Mouse (Mus musculus) frontal cortex, postnatal 36 days (tissue): ENCODE data around the gene B3gnt6.
A peak's percentile ranks its signal among the peaks of the same experiment; 100 is the strongest.

Source experiments
- DNase-seq, 2 experiments: peaks; one replicate each; pipeline ENCODE4 v3.0.0; 2022; ENCODE audit warnings: low spot score in 2 of 2

The B3gnt6 gene

DNA sequence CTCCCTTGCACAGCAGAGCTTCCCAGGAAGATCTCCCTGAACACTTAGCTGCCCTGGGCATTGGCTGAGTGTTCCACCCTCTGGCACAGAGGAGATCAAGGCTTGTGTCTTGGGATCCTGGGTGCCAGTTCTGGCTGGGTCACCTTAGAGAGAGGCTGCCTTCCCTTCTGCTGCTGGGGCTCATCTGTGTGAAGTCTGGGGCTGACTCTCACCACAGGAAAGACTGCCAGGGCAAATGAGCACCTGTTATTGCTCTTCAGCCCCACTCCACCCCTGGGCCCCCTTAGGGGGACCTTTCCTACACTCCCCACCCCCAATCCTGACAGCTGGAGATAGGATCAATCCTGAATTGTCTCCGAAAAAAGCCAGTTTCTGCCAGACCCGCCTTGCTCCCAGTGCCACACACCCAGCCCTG is 22.2 kb downstream of the B3gnt6 start:
- DNase-seq = no peak

DNA sequence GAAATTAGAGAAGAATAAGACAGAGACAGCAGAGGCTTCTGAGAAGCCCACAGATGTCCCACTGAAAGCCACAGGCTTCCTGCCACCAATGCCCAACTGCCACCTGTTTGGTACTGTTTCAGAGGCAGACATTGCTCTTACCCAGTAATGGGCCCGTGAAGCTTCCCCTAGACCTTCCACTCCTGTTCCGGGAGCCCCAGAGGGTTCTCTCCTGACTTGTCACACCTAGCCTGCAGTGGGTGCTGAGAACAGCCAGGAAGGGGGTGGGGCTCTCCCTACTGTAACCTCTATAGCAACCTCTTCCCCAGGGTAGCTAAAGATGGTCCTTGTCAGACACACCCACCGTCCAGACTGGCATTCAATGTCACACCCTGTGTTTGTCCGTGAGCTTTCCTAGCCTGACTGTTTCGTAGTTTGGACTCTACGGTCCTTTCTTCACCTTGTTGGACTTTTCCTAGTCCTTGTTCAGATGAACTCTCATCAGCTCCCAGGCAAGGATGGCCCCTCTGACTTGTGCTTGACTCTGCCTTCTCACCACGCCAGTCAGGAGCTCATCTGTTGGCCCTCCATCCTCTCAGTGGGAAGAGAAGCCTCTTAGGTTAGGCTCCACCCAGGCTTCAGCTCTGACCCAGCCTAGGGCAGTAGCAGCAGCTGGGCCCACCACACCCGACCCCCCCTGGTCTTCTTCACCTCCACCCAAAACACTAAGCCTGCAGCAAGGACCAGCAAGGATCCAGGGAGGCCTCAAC is 22.8 kb downstream of the B3gnt6 start:
- no peak for DNase-seq

DNA sequence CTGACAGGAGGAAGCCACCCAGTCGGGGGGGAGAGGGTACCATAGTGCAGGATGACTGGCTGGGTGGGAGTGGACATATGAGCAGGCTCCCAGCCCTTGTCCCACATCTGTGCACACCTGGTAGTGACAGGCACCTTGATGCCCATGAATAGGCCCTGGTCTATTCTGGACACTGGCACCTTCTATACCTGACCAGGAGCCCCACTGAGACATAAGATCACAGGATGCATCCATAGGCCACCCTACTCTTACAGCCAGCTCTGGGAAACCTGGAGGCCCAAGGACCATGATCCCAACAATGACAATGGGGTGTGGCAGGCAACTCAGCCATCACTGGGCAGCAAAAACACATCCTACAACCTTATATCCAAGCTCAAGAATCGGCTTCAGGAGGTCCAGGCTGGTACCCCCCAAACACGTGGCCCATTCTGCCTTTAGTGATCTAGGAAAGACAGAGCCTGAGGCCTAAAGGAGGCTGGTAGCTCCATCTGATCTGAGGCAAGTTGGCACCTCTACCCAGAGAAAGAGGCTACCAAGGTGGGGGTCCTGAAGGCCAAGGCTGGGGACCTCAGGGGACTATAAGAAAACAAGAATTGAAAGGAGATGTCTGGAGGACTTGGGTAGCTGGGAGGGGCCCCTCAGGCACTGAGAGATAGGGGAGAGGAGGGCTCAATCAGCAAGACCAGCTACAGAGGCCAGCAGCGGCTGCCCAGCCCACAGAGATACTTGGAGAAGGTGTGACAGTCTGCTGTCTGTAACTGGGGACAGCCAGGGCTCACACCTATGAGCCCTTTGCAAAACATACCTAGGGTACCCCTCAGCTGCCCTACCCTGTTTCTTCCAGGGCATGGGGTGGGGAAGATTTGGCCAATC is 24.2 kb downstream of the B3gnt6 start:
- DNase-seq = no peak

DNA sequence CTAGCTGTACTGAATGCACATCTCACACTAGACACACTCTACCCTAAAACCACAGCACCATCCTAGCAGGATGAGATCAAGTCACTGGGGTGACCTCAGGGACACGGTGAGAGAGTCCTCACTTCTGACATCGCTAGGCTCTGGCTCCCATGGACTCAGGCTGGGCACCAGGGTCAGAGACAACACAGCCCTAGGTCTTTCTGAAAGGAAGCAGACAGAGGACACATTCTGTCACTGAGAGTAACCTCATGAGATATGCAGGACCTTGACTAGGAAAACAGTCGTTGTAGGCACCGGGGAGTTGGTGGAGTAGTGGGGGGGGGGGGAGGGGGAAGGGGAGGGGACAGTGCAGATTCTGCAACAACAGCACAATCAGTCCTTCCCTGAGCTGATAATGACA is 25.9 kb downstream of the B3gnt6 start:
- DNase-seq = no peak

DNA sequence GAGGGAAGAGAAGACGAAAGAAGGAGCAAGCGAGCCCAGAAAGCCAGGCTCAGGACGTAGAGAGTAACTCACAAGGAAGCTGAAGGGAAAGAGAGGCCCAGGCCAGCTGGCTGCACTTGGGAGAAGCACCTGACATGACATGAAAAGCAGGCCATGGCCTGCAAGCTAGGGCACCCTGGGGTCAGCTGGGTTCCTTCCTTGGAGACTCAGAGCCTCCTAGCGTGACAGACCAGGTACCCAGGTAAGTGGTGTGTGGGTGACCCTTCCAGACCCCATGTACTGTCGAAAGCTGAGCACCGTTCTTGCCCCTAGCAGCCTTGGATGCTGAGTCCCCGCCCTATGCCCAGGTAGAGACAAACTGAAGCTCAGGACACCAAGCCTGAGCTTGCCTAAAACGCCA is 26.6 kb downstream of the B3gnt6 start:
- no peak for DNase-seq

DNA sequence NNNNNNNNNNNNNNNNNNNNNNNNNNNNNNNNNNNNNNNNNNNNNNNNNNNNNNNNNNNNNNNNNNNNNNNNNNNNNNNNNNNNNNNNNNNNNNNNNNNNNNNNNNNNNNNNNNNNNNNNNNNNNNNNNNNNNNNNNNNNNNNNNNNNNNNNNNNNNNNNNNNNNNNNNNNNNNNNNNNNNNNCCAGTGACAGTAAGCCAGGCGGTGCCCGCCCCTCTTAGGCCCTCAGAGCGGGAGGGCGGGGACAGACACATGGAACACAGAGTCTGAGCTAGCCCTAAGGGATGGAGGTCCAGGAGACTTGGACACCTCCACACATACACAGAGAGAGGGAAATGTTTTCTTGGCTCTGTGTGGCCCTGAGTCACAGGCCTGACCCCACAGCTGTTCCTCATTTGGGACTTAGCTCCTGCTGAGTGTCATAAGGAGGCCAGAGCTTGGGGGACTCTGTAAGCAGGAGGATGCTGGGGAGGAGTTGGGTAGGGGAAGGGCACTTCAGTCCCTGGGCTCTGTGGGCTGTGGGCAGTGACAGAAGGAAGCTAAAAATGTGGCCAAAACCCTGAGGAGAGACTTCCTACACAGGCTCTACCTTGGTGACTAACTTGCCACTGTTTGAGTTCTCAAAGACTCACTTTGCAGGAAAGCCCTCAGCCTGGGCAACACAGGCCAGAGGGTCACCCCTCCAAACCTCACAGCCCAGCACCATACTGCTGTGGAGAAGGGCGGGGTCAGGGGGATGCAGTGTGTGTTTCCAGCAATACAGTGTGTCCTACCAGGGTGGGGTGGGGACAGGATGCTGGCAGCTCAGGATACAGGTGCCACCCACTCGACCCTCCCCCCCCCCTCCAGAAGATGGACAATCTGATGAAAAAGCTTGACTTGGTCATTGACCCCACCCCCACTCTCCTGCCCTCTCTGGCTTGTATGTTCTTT is 27.9 kb downstream of the B3gnt6 start:
- peak in 1 of 2 experiments; percentile 36 for DNase-seq

DNA sequence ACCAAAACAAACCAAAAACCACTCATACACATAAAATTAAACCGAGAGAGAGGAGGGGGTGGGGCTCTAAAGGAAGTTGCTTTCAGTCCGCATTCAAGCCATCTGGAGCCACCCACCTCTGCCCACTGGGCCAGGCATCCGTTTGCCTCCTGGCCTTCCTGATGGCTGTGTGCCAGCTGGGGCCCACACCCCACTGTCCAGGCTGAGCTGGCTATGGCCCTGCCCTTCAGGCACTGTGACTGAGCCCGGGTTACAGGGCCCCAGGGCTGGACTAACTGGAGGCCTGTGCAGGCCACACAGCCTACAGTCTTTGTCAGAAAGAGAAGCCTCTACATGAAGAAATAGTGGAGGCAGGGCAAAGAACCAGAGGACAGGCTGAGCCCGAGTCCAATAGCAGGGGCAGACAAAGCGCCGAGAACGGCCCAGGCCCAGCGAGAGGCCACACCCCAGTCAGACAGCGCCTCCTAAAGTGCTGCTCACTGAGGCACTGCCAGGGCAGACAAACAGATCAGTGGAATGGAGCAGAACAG is 34.2 kb downstream of the B3gnt6 start:
- DNase-seq = no peak

DNA sequence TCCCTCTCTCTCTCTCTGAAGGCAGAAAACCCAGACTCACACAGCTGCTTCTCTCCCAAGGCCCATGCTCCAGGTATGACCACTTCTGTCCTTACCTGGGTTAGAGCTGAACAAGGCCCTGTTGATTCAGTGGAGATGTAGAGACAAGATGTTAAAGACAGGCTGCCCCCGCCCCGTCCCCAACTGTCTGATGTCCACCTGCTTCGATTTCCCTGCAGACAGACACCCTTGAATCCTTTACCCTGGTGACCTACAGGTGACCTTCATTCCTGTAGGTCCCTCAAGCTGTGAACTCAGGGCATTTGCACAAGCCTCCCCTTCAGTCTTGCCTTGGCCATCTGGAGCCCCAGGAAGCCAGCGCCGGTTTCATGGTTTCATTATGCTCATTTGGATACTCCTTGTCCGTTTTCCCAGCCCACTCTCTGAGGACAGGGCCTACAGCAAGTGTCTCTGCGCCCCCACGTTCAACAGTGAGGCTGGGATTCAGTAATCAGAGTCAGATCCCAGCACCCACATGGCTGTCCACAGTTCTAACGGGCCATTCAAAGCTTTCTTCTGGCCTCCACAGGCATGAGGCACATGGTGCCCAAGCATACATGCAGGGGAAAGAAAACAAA is 34.8 kb downstream of the B3gnt6 start:
- no peak for DNase-seq

DNA sequence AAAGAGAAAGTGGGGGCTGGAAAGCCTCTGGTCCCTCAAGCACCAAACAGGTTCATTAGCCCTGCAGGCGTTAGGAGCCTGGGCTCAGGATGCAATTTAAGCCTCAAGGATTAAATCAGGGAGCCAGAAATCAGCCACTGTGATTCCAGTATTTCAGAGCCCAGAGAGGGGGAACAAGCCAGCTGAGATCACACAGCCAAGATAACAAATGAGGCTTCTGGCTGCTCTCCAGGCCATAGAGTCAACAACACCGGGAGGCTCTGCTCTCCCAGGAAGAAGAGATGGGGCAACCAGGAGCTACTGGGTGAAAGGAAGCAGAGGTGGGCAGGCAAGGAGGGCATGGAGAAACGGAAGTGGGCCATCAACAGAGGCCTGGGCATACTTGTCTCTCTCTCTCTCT is 35.6 kb downstream of the B3gnt6 start:
- DNase-seq = no peak

DNA sequence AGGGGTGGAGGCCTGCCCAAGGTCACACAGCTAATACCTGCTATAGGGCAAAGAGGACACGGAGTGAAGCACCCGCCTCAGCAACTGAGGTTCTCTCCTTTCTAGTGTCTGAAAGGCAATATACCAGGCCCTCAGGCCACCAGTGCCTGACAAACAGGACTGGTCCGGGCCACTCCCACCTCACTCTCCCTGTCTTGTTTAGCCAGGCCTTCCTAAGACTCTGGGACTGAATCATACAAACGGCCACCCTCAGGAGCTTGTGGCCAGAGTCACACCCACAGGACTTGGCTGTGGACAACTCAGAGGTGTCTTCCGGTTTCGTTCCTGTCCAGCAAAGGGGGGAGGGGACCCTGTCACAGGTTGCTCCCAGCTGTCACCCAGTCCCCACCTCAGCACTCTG is 37.0 kb downstream of the B3gnt6 start:
- DNase-seq = no peak

DNA sequence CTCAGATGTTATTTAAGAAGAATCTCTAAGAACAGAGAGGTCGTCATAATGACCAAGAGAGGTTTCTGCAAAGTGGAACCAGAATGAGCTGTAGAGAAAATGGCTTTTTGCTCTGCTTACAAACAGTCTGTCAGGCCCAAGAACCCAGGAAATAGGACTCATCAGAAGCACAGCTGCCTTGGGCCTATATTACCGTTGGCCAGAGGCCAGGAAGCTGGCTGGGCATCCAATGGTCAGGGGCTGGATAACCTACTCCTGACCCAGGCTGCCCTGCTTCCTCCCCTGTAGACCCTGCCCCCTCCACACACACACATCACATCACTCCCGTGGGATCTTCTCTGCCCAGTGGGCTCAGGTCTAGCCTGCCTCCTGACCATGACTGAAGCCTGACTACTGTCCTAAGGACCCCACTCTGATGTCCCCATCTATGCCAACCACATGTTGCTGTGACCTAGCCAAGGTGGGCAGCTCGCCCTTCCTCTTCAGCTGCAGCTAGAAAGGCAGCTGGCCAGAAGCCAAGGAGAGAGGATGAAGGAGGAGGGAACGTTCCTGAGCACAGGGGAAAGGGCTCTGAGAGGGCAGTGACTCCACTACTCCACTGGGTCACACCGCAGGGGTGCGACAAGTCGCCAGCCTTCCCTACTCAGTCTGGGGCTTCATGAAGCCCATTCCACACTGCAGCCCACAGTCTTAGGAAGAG is 39.1 kb downstream of the B3gnt6 start:
- DNase-seq = no peak

DNA sequence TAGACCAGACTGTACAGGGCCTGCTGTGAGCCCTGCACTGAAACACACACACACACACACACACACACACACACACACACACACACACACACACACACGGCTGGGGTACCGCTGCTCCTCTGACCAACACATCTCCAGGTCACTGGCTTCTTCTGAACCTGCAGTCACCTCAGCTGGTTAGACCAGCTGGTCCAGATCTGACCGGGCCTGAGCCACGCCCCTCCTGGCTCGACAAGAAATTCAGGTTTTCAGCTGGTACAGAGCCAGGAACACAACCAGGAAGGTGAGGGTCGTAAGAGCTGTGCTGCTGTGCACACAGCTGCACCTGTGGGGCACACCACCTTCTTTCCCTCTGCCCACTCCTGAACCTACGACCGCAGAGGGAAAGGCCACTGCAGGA is 40.8 kb downstream of the B3gnt6 start:
- no peak for DNase-seq

DNA sequence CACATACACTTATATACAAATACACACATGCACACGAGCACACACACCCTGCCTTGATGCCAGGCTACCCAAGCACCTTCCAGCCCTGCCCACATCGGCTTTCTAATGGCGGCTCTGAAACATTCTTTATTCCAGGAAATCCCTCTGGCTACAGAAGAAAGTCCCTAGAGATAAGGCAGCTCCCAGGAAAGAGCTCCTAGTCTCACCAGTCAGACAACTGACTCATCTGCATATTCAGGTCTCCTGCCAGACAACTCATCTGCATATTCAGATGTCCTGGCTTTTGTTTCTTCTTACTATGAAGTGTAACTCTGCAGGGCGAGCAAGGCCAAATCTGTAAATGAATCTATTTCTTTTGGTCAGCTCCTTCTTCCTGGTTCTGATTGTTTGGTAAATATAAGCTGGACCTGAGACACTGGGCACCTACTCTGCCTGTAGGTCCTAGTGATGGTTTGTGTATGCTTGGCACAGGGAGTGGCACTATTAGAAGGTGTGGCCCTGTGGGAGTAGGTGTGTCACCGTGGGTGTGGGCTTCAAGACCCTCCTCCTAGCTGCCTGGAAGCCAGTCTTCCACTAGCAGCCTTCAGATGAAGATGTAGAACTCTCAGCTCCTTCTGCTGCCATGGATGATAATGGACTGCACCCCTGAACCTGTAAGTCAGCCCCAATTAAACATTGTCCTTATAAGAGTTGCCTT is 41.5 kb downstream of the B3gnt6 start:
- no peak for DNase-seq

DNA sequence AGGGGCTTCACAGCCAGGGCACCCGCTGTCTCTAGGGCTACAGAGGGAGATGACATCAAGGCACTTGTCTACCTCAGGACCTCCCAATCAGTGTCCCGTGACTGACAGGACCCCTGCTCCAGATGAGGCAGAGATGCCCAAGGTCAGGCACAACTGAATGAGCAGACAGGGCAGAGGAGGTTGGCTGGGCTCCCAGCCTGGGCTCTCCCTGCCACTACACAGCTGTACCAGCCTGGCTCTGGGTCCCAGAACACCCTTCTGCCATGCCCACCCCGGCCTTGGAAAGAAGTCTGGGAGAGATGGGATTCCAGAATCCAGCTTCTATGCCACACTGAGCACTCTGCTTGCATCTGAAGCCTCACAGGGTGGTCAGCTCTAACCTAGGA is 43.0 kb downstream of the B3gnt6 start:
- DNase-seq = no peak

DNA sequence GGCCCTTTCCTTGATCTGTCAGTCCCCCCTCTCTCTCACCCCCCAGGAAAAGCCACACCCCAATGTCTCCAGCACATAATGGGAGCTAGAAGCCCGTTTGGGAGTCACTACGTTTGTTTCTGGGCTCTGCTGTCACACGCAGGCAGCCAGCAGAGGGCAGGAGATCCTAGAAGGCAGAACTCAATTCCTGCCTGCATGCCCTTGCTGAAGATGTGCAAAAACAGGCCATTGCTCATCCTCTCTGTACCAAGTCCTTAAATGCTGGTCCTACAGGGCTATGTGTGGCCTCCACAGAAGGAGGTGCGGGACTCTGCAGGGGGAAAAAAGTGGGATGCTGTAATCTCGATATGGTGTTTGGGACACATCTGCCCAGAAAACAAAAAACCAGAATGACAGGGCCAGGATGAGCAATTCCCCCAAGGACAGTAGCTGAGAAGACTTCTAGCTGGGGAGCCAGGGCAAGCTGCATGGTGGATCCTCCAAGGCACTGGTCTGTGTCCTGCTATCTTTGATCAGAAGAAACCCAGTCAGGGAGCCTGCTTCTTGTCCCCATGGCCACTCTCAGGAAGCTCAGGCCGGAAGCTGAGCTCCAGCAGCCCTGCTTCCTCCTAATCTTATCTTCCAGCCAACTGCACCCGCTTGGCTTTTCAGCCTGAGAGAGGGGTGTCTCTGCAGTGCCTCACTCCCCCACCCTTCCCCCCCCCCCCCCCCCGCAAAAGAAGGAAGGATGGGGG is 43.6 kb downstream of the B3gnt6 start:
- peak; percentile 65 to 70 for DNase-seq

DNA sequence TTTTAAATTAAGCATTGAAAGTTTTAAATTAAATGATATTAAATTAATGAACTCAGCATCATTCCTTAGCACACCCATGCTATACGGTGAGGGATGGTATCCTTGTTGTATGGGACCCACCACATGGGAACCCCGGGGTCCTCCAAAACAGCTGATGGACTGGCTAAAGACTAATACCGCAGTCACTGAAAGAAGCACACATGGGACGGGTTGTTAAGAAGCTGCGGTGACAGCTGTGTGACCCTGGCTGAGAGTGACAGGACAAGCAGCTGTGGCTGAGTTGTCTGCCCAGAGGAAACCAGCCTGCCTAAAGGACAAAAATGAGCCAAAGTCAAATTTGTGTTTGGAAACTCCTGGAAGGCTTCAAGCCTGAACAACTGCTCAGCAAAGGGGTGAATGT is 45.4 kb downstream of the B3gnt6 start:
- no peak for DNase-seq

DNA sequence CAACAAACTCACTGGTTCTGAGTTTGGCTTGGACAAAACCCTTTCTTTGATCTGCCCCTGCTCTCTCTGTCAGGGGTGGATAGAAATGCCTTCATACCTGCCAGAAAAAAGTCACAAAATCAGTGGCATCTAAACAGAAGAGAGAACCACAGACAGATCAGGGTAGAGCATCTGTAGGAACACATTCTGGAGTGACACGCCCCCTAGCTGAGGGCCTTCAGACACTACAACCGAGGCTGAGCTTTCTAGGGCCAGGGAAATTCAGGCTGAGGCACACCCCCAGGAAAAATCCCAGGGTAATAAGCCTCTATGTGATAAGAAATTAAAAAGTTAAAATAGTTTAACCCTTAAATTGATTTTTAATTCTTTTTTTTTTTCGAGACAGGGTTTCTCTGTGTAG is 45.9 kb downstream of the B3gnt6 start:
- no peak for DNase-seq

DNA sequence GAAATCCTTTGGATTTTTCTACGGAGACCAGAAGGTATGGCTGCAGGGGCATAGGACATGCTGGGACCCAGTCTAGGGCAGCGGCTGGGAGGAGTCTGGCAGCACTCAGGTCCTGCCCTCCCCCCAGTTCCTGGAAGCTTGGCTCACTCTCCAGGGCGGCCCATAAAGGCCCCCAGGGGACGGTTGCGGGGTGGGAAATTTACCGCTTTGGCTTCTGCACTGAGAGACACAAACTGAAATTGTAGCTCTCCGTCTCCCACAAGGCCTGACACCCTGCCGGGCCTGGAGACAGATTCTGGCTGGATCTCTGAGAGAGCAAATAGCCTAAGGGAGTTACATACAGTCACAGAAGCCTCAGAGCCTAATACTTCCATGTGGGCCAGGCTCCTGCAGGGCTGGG is 46.9 kb downstream of the B3gnt6 start:
- no peak for DNase-seq

DNA sequence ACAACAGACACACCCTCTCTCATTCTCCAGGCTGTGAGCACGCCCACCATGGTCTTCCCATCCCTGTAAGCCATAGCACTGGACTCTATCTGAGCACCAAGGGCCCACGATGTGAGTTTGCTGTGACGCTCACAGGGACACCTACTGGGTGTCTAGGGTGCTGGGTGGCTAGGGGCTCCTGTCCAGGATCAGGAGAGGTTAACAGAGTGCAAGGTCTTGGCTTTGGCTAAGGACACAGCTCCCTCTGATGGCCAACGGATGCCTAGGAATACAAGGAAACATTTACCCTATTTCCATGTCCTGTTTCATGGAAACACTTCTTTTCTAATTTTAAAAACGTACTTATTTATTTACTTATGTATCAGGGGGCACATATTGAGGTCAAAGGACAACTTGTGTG is 48.8 kb downstream of the B3gnt6 start:
- no peak for DNase-seq

DNA sequence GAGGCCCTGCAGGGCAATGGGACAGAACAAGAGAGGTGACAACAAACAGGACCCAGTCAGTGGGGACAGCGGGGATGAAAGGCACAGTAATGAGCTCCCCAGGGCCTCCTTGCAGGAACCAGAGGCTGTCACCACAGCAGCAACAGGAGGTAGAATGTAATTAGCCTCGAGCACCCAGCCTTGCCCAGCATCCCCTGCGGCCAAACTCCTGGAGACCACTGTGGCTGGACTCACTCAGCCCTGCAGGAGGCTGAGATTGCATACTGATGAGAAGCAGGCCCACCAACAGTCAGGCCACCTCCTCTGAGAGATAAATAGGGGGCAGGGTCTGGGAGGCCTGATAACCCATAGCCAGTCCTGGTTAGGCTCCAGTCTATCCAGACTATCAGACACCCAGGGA is 49.5 kb downstream of the B3gnt6 start:
- no peak for DNase-seq
